Mouse (Mus musculus) stomach, embryonic 16.5 days (tissue): ENCODE measurements at regions not wholly inside any gene's neighbourhood (a gene's known extent, or its start where the extent isn't known, plus 50 kb on each side); places are given as distances from the start of the nearest gene placed in this dataset.
A peak's percentile ranks its signal among the peaks of the same experiment; 100 is the strongest.

Experiments
- ATAC-seq: fragments of 200-750 bp; cut with Nextera tagmentation; 2 replicates; pipeline ENCODE4 v1.8.0; 2017; ENCODE audit warnings: moderate number of reproducible peaks, moderate TSS enrichment; ENCODE audit not compliant: insufficient read depth, low FRiP score
- H3K27ac ChIP-seq: fragments of 300-500 bp; sonication (generic); 2 replicates; pipeline ENCODE4 v1.5.1; 2014; ENCODE audit warnings: low read length
- H3K27me3 ChIP-seq: fragments of 300-500 bp; sonication (generic); 2 replicates; pipeline ENCODE4 v1.6.1; 2014; ENCODE audit warnings: low read length, control low read depth, mixed read lengths; ENCODE audit not compliant: control insufficient read depth, insufficient read depth
- H3K36me3 ChIP-seq: fragments of 300-500 bp; sonication (generic); 2 replicates; pipeline ENCODE4 v1.6.1; 2014; ENCODE audit warnings: low read length; ENCODE audit not compliant: control insufficient read depth, insufficient read depth
- H3K4me1 ChIP-seq: fragments of 300-500 bp; sonication (generic); 2 replicates; pipeline ENCODE4 v1.6.1; 2014; ENCODE audit warnings: low read length, control low read depth, mixed read lengths; ENCODE audit not compliant: control insufficient read depth, insufficient read depth
- H3K4me2 ChIP-seq: fragments of 300-500 bp; sonication (generic); 2 replicates; pipeline ENCODE4 v1.6.1; 2014; ENCODE audit warnings: low read depth, low read length, mixed read lengths
- H3K4me3 ChIP-seq: fragments of 300-500 bp; sonication (generic); replicated peaks from 2 replicates; pipeline ENCODE4 v1.5.1; 2014; ENCODE audit warnings: mild to moderate bottlenecking, low read length
- H3K9ac ChIP-seq: fragments of 300-500 bp; sonication (generic); 2 replicates; pipeline ENCODE4 v1.6.1; 2014; ENCODE audit warnings: low read length
- H3K9me3 ChIP-seq: fragments of 300-500 bp; sonication (generic); replicated peaks from 2 replicates; pipeline ENCODE4 v1.6.1; 2016; ENCODE audit warnings: low read length, control low read depth; ENCODE audit not compliant: control insufficient read depth
- WGBS: fragments of 180-500 bp; shearing (Covaris S2); extraction: QIAGEN DNeasy Blood & Tissue Kit; methylation state at CpG from one replicate; pipeline ENCODE4 v1.1.7; 2014; 5-methylcytosine and 5-hydroxymethylcytosine counted together

GRCm38 (mm10) chr15:88202736-88203135 is 397.4 kb upstream of the Zdhhc25 start:
- no peak overlapping the region for H3K27ac ChIP-seq
- H3K9ac ChIP-seq = no peak overlapping the region
- H3K9me3 ChIP-seq = no peaks in the 10 kb centered on the region
- no peaks in the 10 kb centered on the region for H3K27me3 ChIP-seq
- no peak for ATAC-seq
- WGBS = 68% methylated on average over 3 of the region's 3 CpGs
- no peaks in the 10 kb centered on the region for H3K4me1 ChIP-seq
- no peaks in the 10 kb centered on the region for H3K36me3 ChIP-seq
- H3K4me2 ChIP-seq = no peak overlapping the region
- H3K4me3 ChIP-seq = no peak overlapping the region

DNA sequence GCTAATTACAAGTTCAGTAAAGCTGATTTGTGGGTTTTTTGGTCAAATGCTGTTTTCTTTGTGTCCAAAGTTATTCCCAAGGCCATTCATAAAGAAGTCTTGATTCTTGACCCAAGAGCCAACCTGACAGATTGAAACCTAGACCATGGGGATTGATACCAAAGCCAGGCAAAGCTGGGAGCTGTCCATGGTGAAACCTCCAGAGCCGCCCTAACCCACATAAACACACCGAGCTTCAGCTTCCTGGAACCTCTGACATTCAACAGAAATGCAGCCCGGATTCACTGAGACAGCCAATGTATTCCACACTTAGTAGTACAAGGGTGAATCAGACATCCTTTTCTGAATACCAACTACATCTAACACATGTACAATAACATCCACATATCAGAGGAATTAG is 386.7 kb upstream of the Zdhhc25 start:
- H3K9me3 ChIP-seq = no peaks in the 10 kb centered on the region
- no peak overlapping the region for H3K4me2 ChIP-seq
- no peak overlapping the region for H3K27ac ChIP-seq
- WGBS = 16% methylated on average over 3 of the region's 3 CpGs
- H3K27me3 ChIP-seq = no peaks in the 10 kb centered on the region
- no peaks in the 10 kb centered on the region for H3K36me3 ChIP-seq
- no peaks in the 10 kb centered on the region for H3K4me1 ChIP-seq
- ATAC-seq = no peak
- H3K4me3 ChIP-seq = no peak overlapping the region
- H3K9ac ChIP-seq = no peak overlapping the region

DNA sequence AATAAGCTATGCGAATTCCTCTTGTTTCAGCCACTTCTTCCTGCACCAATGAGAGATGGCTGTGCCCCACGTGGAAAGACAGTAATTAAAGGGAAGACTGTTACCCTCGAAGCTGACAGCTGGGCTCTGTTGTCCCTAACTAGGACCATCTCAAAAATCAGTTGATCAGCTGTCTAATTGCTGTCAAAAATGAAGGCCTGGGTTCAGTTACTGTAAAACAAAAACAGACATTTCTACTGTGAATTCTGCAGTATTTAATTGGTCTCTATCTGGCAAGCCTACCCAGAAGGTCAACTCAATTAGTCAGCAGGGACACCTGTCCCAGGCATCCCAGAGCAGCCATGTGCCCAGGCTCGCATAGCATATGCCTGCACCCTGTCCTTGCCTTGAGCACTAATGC is 385.8 kb upstream of the Zdhhc25 start:
- Histone ChIP-seq H3K4me3 (no peak overlapping the region), H3K36me3 (no peaks in the 10 kb centered on the region), H3K4me2 (no peak overlapping the region), H3K27me3 (no peaks in the 10 kb centered on the region), H3K9me3 (no peaks in the 10 kb centered on the region), H3K4me1 (no peaks in the 10 kb centered on the region), H3K9ac (no peak overlapping the region), H3K27ac (no peak overlapping the region)
- ATAC-seq = no peak
- WGBS = 48% methylated on average over 4 of the region's 4 CpGs

GRCm38 (mm10) chr15:88229456-88229855 is 370.6 kb upstream of the Zdhhc25 start:
- Histone ChIP-seq H3K4me2 (no peak overlapping the region), H3K9ac (no peak overlapping the region), H3K4me1 (no peaks in the 10 kb centered on the region), H3K4me3 (no peak overlapping the region), H3K36me3 (no peaks in the 10 kb centered on the region), H3K27ac (no peak overlapping the region), H3K27me3 (no peaks in the 10 kb centered on the region), H3K9me3 (no peaks in the 10 kb centered on the region)
- 61% methylated on average over 4 of the region's 4 CpGs for WGBS
- ATAC-seq = no peak

DNA sequence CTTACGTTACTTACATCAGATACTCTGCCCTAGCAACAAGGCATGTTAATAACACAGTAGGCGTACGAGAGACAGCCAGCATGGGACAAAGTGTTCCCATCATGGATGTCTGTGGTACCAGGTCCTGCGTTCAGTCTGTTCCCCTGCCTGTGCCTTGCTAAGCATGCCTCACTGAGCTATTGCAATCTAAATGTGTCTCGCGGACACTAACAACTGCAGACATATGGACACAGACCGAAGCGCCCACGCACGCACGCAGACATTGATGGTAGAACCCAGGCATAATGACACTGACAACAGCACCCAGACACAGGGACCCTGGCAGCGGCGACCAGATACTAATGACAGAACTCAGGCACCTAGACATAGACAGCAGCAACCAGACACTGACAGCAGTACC is 355.5 kb upstream of the Zdhhc25 start:
- 85% methylated on average over 13 of the region's 13 CpGs for WGBS
- no peak overlapping the region for H3K4me2 ChIP-seq
- no peaks in the 10 kb centered on the region for H3K27me3 ChIP-seq
- no peak overlapping the region for H3K4me3 ChIP-seq
- no peak overlapping the region for H3K9ac ChIP-seq
- no peak overlapping the region for H3K27ac ChIP-seq
- ATAC-seq = no peak
- H3K4me1 ChIP-seq = no peaks in the 10 kb centered on the region
- no peaks in the 10 kb centered on the region for H3K9me3 ChIP-seq
- H3K36me3 ChIP-seq = no peaks in the 10 kb centered on the region

GRCm38 (mm10) chr15:88245496-88246246 is 354.4 kb upstream of the Zdhhc25 start:
- H3K4me3 ChIP-seq = no peak overlapping the region
- 50% methylated on average over 22 of the region's 22 CpGs for WGBS
- ATAC-seq = no peak
- no peaks in the 10 kb centered on the region; the same call in 1 of the 2 replicates for H3K27me3 ChIP-seq
- no peak overlapping the region for H3K4me2 ChIP-seq
- no peaks in the 10 kb centered on the region for H3K9me3 ChIP-seq
- no peaks in the 10 kb centered on the region for H3K4me1 ChIP-seq
- H3K9ac ChIP-seq = no peak overlapping the region
- H3K36me3 ChIP-seq = no peaks in the 10 kb centered on the region
- H3K27ac ChIP-seq = no peak overlapping the region

- H3K4me2 ChIP-seq = no peak overlapping the region
- no peaks in the 10 kb centered on the region for H3K4me1 ChIP-seq
- no peak overlapping the region for H3K4me3 ChIP-seq
- 25% methylated on average over 14 of the region's 14 CpGs for WGBS
- ATAC-seq = peak; percentile 42; the same call in 1 of the 2 replicates
- no peak overlapping the region for H3K27ac ChIP-seq
- no peak overlapping the region for H3K9ac ChIP-seq
- H3K27me3 ChIP-seq = no peaks in the 10 kb centered on the region; the same call in 1 of the 2 replicates
- H3K36me3 ChIP-seq = no peaks in the 10 kb centered on the region
- no peaks in the 10 kb centered on the region for H3K9me3 ChIP-seq
Observed at GRCm38 (mm10) chr15:88247974-88248625, 352.0 kb upstream of the Zdhhc25 start.

DNA sequence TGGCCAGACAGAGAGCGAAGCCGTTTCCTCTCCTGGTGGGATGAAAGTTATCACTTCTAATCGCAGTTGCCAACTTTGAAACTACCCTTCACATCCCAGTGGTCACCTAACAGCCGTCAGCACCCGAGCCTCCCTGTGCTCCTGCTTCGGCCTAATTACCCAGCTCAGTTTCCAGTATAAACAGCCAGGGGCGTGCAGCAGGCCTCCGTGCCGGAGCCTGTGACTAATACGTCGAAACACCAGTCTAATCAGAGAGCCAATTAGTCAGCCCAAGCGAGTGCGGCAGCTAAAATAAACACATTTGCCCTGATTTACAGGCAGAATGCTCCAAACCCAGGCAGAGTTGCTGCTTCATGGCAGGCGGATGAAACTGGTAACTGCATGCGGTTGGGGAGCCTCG is 312.1 kb upstream of the Zdhhc25 start:
- Histone ChIP-seq H3K36me3 (no peaks in the 10 kb centered on the region), H3K9me3 (no peaks in the 10 kb centered on the region), H3K4me3 (no peak overlapping the region), H3K27me3 (no peaks in the 10 kb centered on the region), H3K4me1 (no peaks in the 10 kb centered on the region), H3K4me2 (no peak overlapping the region), H3K27ac (no peak overlapping the region), H3K9ac (no peak overlapping the region)
- WGBS = 32% methylated on average over 16 of the region's 16 CpGs
- no peak for ATAC-seq

DNA sequence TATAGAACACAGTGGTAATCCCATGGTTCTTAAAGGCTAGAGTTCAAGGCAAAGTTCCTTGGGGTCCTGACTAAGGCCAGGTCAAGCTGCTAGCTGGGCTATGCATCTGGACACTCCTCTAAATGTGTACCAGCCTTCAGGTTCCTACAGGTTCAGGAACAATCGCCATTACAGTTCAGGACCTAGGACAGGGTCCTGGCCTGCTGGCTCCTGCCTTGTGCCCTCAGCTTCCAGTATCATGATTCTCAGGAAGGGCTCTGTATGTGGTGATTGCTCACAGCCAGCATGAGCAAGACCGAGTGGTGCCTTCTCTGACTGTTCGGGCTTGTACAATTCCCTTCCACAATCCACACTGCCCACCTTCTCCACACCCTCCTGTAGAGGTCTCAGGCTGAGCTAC is 311.4 kb upstream of the Zdhhc25 start:
- Histone ChIP-seq H3K4me3 (no peak overlapping the region), H3K36me3 (no peaks in the 10 kb centered on the region), H3K27ac (no peak overlapping the region), H3K9me3 (no peaks in the 10 kb centered on the region), H3K27me3 (no peaks in the 10 kb centered on the region), H3K4me2 (no peak overlapping the region), H3K9ac (no peak overlapping the region), H3K4me1 (no peaks in the 10 kb centered on the region)
- WGBS = 50% methylated on average over 3 of the region's 3 CpGs
- ATAC-seq = no peak
